Mouse (Mus musculus) brain, embryonic 14.5 days (tissue): ENCODE measurements around the gene Arhgap21. TPM values are rescaled to one million over a fixed set of nuclear protein-coding genes. Genes with fewer than 3 reads are reported as not detected.
"Not testable (repeated sequence)": the region's sequence is repeated elsewhere in the genome, so short reads cannot be mapped to it uniquely, and the experiment has no call there.

Source experiments
- DNase-seq: peaks from one replicate; pipeline ENCODE4 v3.0.0-alpha.2; 2011; ENCODE audit warnings: low read depth
- CTCF ChIP-seq: fragments of 200-500 bp; IDR thresholded peaks from 2 replicates; pipeline ENCODE4 v1.5.1; 2012; ENCODE audit warnings: inconsistent platforms, mild to moderate bottlenecking, moderate library complexity, borderline replicate concordance; ENCODE audit not compliant: insufficient read depth, insufficient read length; ENCODE audit errors: extremely low read depth
- POLR2A ChIP-seq: fragments of 200-500 bp; IDR thresholded peaks from 2 replicates; pipeline ENCODE4 v1.6.1; 2012; ENCODE audit warnings: mild to moderate bottlenecking, inconsistent platforms, borderline replicate concordance; ENCODE audit not compliant: poor library complexity, insufficient read depth, insufficient read length, severe bottlenecking; ENCODE audit errors: extremely low read depth
- polyA plus RNA-seq: library from polyadenylated mRNA; depleted of rRNA; stranded (reverse); fragments of >200 nt; gene quantifications from 2 replicates; pipeline ENCODE4 v1.2.3, GENCODE M21; 2012

Arhgap21 gene
- polyA plus RNA-seq, 1 experiment: 107 TPM

GRCm38 (mm10) chr2:20943730-20944454, 24.8 kb downstream of the Arhgap21 start:
- TF ChIP-seq CTCF (no peak), POLR2A (no peak)
- DNase-seq: peak; percentile 88

- TF ChIP-seq CTCF (no peak), POLR2A (no peak)
- peak; percentile 84 for DNase-seq
These were observed 25.5 kb downstream of the Arhgap21 start for GRCm38 (mm10) chr2:20943222-20943621.

GRCm38 (mm10) chr2:20942434-20943198, 26.1 kb downstream of the Arhgap21 start:
- no peak for DNase-seq
- TF ChIP-seq POLR2A (no peak), CTCF (no peak)

- no peak for TF ChIP-seq POLR2A
- TF ChIP-seq CTCF: no peak
- DNase-seq: no peak
These were observed 27.6 kb downstream of the Arhgap21 start for GRCm38 (mm10) chr2:20941105-20941504.

GRCm38 (mm10) chr2:20939367-20939766, 29.3 kb downstream of the Arhgap21 start:
- TF ChIP-seq POLR2A (no peak), CTCF (no peak)
- DNase-seq: no peak

GRCm38 (mm10) chr2:20936609-20937221, 32.0 kb downstream of the Arhgap21 start:
- TF ChIP-seq POLR2A (no peak), CTCF (no peak)
- DNase-seq: no peak

- DNase-seq: no peak
- TF ChIP-seq CTCF (no peak), POLR2A (no peak)
These were observed 34.3 kb downstream of the Arhgap21 start for GRCm38 (mm10) chr2:20934406-20934805.

- no peak for DNase-seq
- no peak for TF ChIP-seq CTCF
- TF ChIP-seq POLR2A: no peak
These were observed 35.9 kb downstream of the Arhgap21 start for GRCm38 (mm10) chr2:20932748-20933313.

GRCm38 (mm10) chr2:20931761-20932160, 36.9 kb downstream of the Arhgap21 start:
- DNase-seq: not testable (repeated sequence)

- TF ChIP-seq CTCF: no peak
- no peak for TF ChIP-seq POLR2A
These were observed 40.2 kb downstream of the Arhgap21 start for GRCm38 (mm10) chr2:20928454-20928853.

GRCm38 (mm10) chr2:20924938-20925337, 43.7 kb downstream of the Arhgap21 start:
- TF ChIP-seq CTCF: no peak
- TF ChIP-seq POLR2A: no peak

More at GRCm38 (mm10) chr2:20928454-20928853, 40.2 kb downstream of the Arhgap21 start:
- no peak for DNase-seq

GRCm38 (mm10) chr2:20922366-20922765, 46.3 kb downstream of the Arhgap21 start:
- peak; percentile 57 for DNase-seq
- no peak for TF ChIP-seq POLR2A
- no peak for TF ChIP-seq CTCF

More at GRCm38 (mm10) chr2:20924938-20925337, 43.7 kb downstream of the Arhgap21 start:
- no peak for DNase-seq

GRCm38 (mm10) chr2:20921558-20921957, 47.1 kb downstream of the Arhgap21 start:
- TF ChIP-seq POLR2A (no peak), CTCF (no peak)
- peak; percentile 61 for DNase-seq
